Mouse (Mus musculus): ENCODE data around the gene C2cd2l. TPM values are rescaled to one million over a fixed set of nuclear protein-coding genes. Genes with fewer than 3 reads are reported as not detected.

C2cd2l gene
- total and polyA plus RNA-seq, 2 experiments from 2014 or later: 22.6 to 57.1 TPM

DNA sequence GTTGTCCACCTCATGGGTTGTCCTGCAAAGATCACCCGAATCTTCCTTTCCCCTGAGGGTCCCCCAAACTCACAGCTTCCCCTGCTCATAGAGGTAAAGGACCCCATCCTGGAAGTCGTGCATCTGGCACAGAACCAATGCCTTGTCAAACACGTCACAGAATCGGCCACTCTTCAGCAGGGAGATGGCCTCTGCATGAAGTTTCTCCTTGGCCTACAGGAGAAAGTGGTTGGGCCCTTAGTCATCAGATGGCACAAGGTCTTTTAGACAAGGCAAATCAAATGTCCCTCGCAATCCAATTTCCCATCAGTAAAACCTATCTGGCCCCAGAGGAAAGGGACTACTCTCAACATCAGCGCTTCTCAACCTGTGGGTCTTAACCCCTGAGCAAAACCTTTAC, 33.1 kb upstream of the C2cd2l start:
- Histone ChIP-seq H3K27me3 (ENCODE audit: insufficient read depth, low read length) (no peaks in the 10 kb centered on the region), H3K27ac (ENCODE audit: low read depth, low read length) (no peak overlapping the region), H3K4me3 (ENCODE audit: low read depth, low read length) (no peak overlapping the region), H3K4me1 (ENCODE audit: insufficient read depth, low read length) (no peaks in the 10 kb centered on the region), H3K36me3 (ENCODE audit: insufficient read depth, low read length) (peaks cover 76% of the 10 kb centered on the region), H3K9ac (replicated peaks; ENCODE audit: low read length, poor library complexity, severe bottlenecking) (no peak overlapping the region), H3K4me2 (ENCODE audit: low read depth, low read length, poor library complexity, severe bottlenecking) (no peak overlapping the region), H3K9me3 (ENCODE audit: low read length) (no peaks in the 10 kb centered on the region)
- no peak for ATAC-seq (ENCODE audit: low FRiP score)
- no peak for DNase-seq (ENCODE audit: low spot score)
- no peak for TF ChIP-seq CTCF (IDR thresholded peaks at IDR 0.05)
- WGBS: 95% methylated on average over 6 of the region's 6 CpGs

DNA sequence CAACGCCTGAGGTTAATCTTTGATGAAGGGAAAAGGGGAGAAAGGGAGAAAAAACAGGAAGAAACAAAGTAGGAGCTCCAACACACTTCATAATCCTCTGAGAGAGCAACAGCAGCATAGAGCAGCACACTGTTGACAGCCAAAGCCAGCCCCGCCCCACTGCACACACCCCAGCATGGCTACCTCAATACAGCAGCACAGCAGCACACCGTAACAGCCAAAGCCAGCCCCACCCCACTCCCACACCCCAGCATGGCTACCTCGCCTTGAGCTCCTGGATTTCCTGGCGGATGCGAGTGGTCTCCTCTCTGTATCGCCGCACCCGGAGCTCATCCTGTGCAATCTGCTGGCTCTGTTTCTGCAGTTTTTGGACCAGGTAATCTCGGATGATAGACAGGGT, 32.3 kb upstream of the C2cd2l start:
- H3K4me2 ChIP-seq (ENCODE audit: low read depth, low read length, poor library complexity, severe bottlenecking): no peak overlapping the region
- no peaks in the 10 kb centered on the region for H3K4me1 ChIP-seq (ENCODE audit: insufficient read depth, low read length)
- H3K36me3 ChIP-seq (ENCODE audit: insufficient read depth, low read length): peaks cover 80% of the 10 kb centered on the region
- no peaks in the 10 kb centered on the region for H3K27me3 ChIP-seq (ENCODE audit: insufficient read depth, low read length)
- TF ChIP-seq CTCF (IDR thresholded peaks at IDR 0.05): no peak
- H3K27ac ChIP-seq (ENCODE audit: low read depth, low read length): no peak overlapping the region
- H3K4me3 ChIP-seq (ENCODE audit: low read depth, low read length): no peak overlapping the region
- ATAC-seq (ENCODE audit: low FRiP score) (no peak), DNase-seq (ENCODE audit: low spot score) (no peak)
- H3K9ac ChIP-seq (replicated peaks; ENCODE audit: low read length, poor library complexity, severe bottlenecking): no peak overlapping the region
- no peaks in the 10 kb centered on the region for H3K9me3 ChIP-seq (ENCODE audit: low read length)
- WGBS: 90% methylated on average over 10 of the region's 10 CpGs

DNA sequence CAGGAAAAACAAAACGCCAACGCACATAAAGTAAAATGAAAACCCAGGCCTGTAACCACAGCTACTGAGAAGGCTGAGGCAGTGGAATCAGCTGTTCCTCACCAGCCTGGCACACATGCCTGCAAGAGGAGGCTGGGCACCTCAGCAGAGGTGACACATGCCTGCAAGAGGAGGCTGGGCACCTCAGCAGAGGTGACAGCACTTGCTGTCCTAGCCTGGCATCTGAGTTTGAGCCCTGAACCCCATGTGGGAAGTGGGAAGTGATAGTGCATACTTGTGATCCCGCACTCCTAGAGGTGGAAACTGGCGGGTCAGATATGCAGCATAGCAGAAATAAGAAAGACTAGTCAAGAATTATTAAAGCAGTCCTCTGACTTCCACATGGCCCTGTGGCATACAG, 31.3 kb upstream of the C2cd2l start:
- no peak overlapping the region for H3K27ac ChIP-seq (ENCODE audit: low read depth, low read length)
- peaks cover 82% of the 10 kb centered on the region for H3K36me3 ChIP-seq (ENCODE audit: insufficient read depth, low read length)
- no peak for TF ChIP-seq CTCF (IDR thresholded peaks at IDR 0.05)
- H3K4me1 ChIP-seq (ENCODE audit: insufficient read depth, low read length): no peaks in the 10 kb centered on the region
- 93% methylated on average over 4 of the region's 4 CpGs for WGBS
- ATAC-seq (ENCODE audit: low FRiP score) (no peak), DNase-seq (ENCODE audit: low spot score) (no peak)
- H3K9me3 ChIP-seq (ENCODE audit: low read length): no peaks in the 10 kb centered on the region
- H3K4me2 ChIP-seq (ENCODE audit: low read depth, low read length, poor library complexity, severe bottlenecking): no peak overlapping the region
- H3K9ac ChIP-seq (replicated peaks; ENCODE audit: low read length, poor library complexity, severe bottlenecking): no peak overlapping the region
- no peaks in the 10 kb centered on the region for H3K27me3 ChIP-seq (ENCODE audit: insufficient read depth, low read length)
- no peak overlapping the region for H3K4me3 ChIP-seq (ENCODE audit: low read depth, low read length)

DNA sequence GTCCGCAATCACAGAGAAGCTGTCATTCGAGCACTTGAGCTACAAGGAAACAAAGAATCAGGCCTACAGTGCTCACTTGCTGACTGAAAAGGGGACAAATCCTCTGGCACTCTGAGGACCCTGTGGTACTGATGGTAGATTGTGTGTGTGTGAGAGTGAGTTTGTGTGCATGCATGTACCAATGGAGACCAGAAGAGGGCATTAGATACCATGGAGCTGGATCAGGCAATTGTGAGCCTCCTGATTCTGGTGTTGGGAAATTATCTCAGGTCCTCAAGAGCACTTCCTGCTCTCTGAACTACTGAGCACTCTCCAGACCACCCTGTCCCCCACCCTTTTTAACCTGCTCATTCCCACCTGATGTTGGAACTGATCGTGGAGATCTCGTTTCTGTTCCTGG, 28.5 kb upstream of the C2cd2l start:
- Histone ChIP-seq H3K4me2 (ENCODE audit: low read depth, low read length, poor library complexity, severe bottlenecking) (no peak overlapping the region), H3K9me3 (ENCODE audit: low read length) (no peaks in the 10 kb centered on the region), H3K4me3 (ENCODE audit: low read depth, low read length) (no peak overlapping the region), H3K27ac (ENCODE audit: low read depth, low read length) (no peak overlapping the region), H3K27me3 (ENCODE audit: insufficient read depth, low read length) (no peaks in the 10 kb centered on the region), H3K9ac (replicated peaks; ENCODE audit: low read length, poor library complexity, severe bottlenecking) (no peak overlapping the region), H3K4me1 (ENCODE audit: insufficient read depth, low read length) (no peaks in the 10 kb centered on the region), H3K36me3 (ENCODE audit: insufficient read depth, low read length) (peaks cover 54% of the 10 kb centered on the region)
- peak; percentile 22; the same call in 1 of the 2 replicates for TF ChIP-seq CTCF (IDR thresholded peaks at IDR 0.05)
- DNase-seq (ENCODE audit: low spot score): no peak
- no peak for ATAC-seq (ENCODE audit: low FRiP score)
- WGBS: 97% methylated on average over 4 of the region's 4 CpGs

DNA sequence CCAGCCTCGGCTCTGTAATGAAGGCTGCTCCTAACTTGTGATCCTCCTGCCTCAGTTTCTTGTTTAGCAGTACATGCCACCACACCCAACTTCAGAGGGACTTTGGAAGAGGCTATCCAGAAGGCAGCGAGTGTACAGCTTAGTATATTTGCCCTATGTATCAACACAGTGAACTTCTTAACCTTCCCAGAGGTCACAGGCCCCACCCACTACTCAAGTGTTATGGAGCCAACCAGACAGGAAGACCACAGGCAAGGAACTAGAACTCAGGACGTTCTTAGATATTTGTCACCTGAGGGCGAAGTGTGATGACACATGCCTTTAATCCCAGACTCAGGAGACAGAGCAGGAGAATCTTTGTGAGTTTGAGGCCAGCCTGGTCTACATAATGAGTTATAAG, 27.5 kb upstream of the C2cd2l start:
- H3K27ac ChIP-seq (ENCODE audit: low read depth, low read length): no peak overlapping the region
- H3K4me2 ChIP-seq (ENCODE audit: low read depth, low read length, poor library complexity, severe bottlenecking): no peak overlapping the region
- H3K9me3 ChIP-seq (ENCODE audit: low read length): no peaks in the 10 kb centered on the region
- peaks cover 45% of the 10 kb centered on the region for H3K36me3 ChIP-seq (ENCODE audit: insufficient read depth, low read length)
- no peak overlapping the region for H3K9ac ChIP-seq (replicated peaks; ENCODE audit: low read length, poor library complexity, severe bottlenecking)
- DNase-seq (ENCODE audit: low spot score) (no peak), ATAC-seq (ENCODE audit: low FRiP score) (no peak)
- H3K27me3 ChIP-seq (ENCODE audit: insufficient read depth, low read length): no peaks in the 10 kb centered on the region
- TF ChIP-seq CTCF (IDR thresholded peaks at IDR 0.05): no peak
- H3K4me3 ChIP-seq (ENCODE audit: low read depth, low read length): no peak overlapping the region
- H3K4me1 ChIP-seq (ENCODE audit: insufficient read depth, low read length): 0 out of 2 replicates have a peak, but pooled peaks cover 8% of the 10 kb centered on the region
- WGBS: 88% methylated on average over 4 of the region's 4 CpGs

DNA sequence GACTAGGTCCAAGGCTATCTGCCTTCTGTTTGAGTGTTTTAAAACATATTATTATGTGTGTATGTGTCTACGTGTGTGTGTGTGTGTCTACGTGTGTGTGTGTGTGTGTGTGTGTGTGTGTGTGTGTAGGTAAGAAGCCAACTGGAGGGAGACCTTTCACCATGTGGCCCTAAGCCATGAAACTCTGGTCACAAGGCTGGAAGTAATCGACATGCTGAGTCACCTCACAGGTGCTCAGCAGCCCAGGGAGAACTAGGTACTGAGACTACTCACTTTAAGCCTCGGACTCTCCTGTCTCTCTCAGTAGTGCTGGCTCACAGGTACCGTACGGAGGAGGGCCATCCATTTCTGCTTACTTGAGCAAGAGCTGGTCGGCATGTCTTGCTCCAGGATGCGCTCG, 27.1 kb upstream of the C2cd2l start:
- WGBS: 97% methylated on average over 9 of the region's 9 CpGs

More for the DNA sequence above, 27.1 kb upstream of the C2cd2l start:
- no peaks in the 10 kb centered on the region for H3K27me3 ChIP-seq (ENCODE audit: insufficient read depth, low read length)
- H3K4me3 ChIP-seq (ENCODE audit: low read depth, low read length): no peak overlapping the region
- H3K9me3 ChIP-seq (ENCODE audit: low read length): no peaks in the 10 kb centered on the region
- H3K4me1 ChIP-seq (ENCODE audit: insufficient read depth, low read length): 0 out of 2 replicates have a peak, but pooled peaks cover 9% of the 10 kb centered on the region
- H3K9ac ChIP-seq (replicated peaks; ENCODE audit: low read length, poor library complexity, severe bottlenecking): no peak overlapping the region
- no peak for ATAC-seq (ENCODE audit: low FRiP score)
- H3K27ac ChIP-seq (ENCODE audit: low read depth, low read length): no peak overlapping the region
- TF ChIP-seq CTCF (IDR thresholded peaks at IDR 0.05): no peak
- DNase-seq (ENCODE audit: low spot score): no peak
- peaks cover 41% of the 10 kb centered on the region for H3K36me3 ChIP-seq (ENCODE audit: insufficient read depth, low read length)
- H3K4me2 ChIP-seq (ENCODE audit: low read depth, low read length, poor library complexity, severe bottlenecking): no peak overlapping the region

Measured in midbrain, postnatal 0 days (tissue).